In genomic region chr19:46961652-46962051, GRCm38 (mm10) we compare ENCODE assay signal across 7 mouse cellular contexts. TPM values are rescaled to one million over a fixed set of nuclear protein-coding genes. Genes with fewer than 3 reads are reported as not detected.
DNase-seq lines count a peak whose midpoint lies in the region; ATAC-seq and TF ChIP-seq lines count a peak whose summit lies in the region.

No protein-coding gene starts in this region.

- H3K4me2 ChIP-seq in limb, embryonic 11.5 days (ENCODE audit: low read depth, severe bottlenecking): peak overlapping the region; percentile 64
- peak overlapping the region; percentile 72 for H3K4me2 ChIP-seq in midbrain, embryonic 13.5 days (replicated peaks)

- no peaks in the 10 kb centered on the region for H3K9me3 ChIP-seq in embryonic facial prominence, embryonic 10.5 days
- no peaks in the 10 kb centered on the region for H3K9me3 ChIP-seq in limb, embryonic 11.5 days (ENCODE audit: control insufficient read depth, low read length)
- H3K9me3 ChIP-seq in midbrain, embryonic 13.5 days: no peaks in the 10 kb centered on the region

- ATAC-seq in limb, embryonic 11.5 days (ENCODE audit: insufficient number of reproducible peaks, low FRiP score, low TSS enrichment, low read depth): peak; percentile 81
- peak; percentile 95 for ATAC-seq in midbrain, embryonic 13.5 days

- H3K27me3 ChIP-seq in embryonic facial prominence, embryonic 10.5 days (replicated peaks; ENCODE audit: low read depth, poor library complexity, severe bottlenecking): no peaks in the 10 kb centered on the region
- no peaks in the 10 kb centered on the region for H3K27me3 ChIP-seq in limb, embryonic 11.5 days (ENCODE audit: control insufficient read depth, insufficient read depth, low read length)
- H3K27me3 ChIP-seq in midbrain, embryonic 13.5 days: no peaks in the 10 kb centered on the region
- no peaks in the 10 kb centered on the region for H3K27me3 ChIP-seq in small intestine, adult 2 months (ENCODE audit: control insufficient read depth, insufficient read depth, low read length)

- H3K9ac ChIP-seq in limb, embryonic 11.5 days (ENCODE audit: low read length): peak overlapping the region; percentile 90
- peak overlapping the region; percentile 93 for H3K9ac ChIP-seq in midbrain, embryonic 13.5 days (replicated peaks)

- peaks cover 42% of the 10 kb centered on the region for H3K4me1 ChIP-seq in embryonic facial prominence, embryonic 10.5 days
- peaks cover 7% of the 10 kb centered on the region; the same call in 1 of the 2 replicates for H3K4me1 ChIP-seq in limb, embryonic 11.5 days (ENCODE audit: control insufficient read depth, insufficient read depth, low read length)
- H3K4me1 ChIP-seq in midbrain, embryonic 13.5 days (replicated peaks): peaks cover 28% of the 10 kb centered on the region
- H3K4me1 ChIP-seq in small intestine, adult 2 months (ENCODE audit: control insufficient read depth, insufficient read depth, insufficient read length, low read length): 0 out of 2 replicates have a peak, but pooled peaks cover 2% of the 10 kb centered on the region

- peak overlapping the region; percentile 82 for H3K4me3 ChIP-seq in embryonic facial prominence, embryonic 10.5 days
- peak overlapping the region; percentile 74 for H3K4me3 ChIP-seq in limb, embryonic 11.5 days (ENCODE audit: low read depth, low read length)
- H3K4me3 ChIP-seq in midbrain, embryonic 13.5 days (replicated peaks): peak overlapping the region; percentile 78
- peak overlapping the region; percentile 99 for H3K4me3 ChIP-seq in small intestine, adult 2 months (ENCODE audit: low read depth, low read length)

- peak; percentile 75 for DNase-seq in adrenal gland, adult 8-10 months
- peak; percentile 89 for DNase-seq in embryonic facial prominence, embryonic 10.5 days (ENCODE audit: low spot score)
- DNase-seq in heart, adult 11 months: peak; percentile 99
- DNase-seq in kidney, adult 18-20 months: peak; percentile 79
- DNase-seq in limb, embryonic 11.5 days (ENCODE audit: low spot score): peak; percentile 90

- H3K27ac ChIP-seq in embryonic facial prominence, embryonic 10.5 days (replicated peaks): peak overlapping the region; percentile 96
- H3K27ac ChIP-seq in limb, embryonic 11.5 days (replicated peaks; ENCODE audit: low read depth, low read length): peak overlapping the region; percentile 96
- peak overlapping the region; percentile 99 for H3K27ac ChIP-seq in midbrain, embryonic 13.5 days
- peak overlapping the region; percentile 70; the same call in 1 of the 2 replicates for H3K27ac ChIP-seq in small intestine, adult 2 months (ENCODE audit: insufficient read depth, low read depth, low read length)

- TF ChIP-seq CTCF in small intestine, adult 2 months (IDR thresholded peaks at IDR 0.05; ENCODE audit: extremely low read depth, insufficient read length, insufficient replicate concordance, low read depth, low read length): no peak

- WGBS in embryonic facial prominence, embryonic 10.5 days: under 1% methylated on average over 36 of the region's 36 CpGs
- WGBS in limb, embryonic 11.5 days: under 1% methylated on average over 36 of the region's 36 CpGs
- WGBS in midbrain, embryonic 13.5 days: under 1% methylated on average over 36 of the region's 36 CpGs
- under 1% methylated on average over 36 of the region's 36 CpGs for WGBS in small intestine, adult 2 months

- TF ChIP-seq POLR2A in small intestine, adult 2 months (IDR thresholded peaks at IDR 0.05; ENCODE audit: low read depth, low read length): peak; percentile 19; the same call in 1 of the 2 replicates

- H3K36me3 ChIP-seq in embryonic facial prominence, embryonic 10.5 days (replicated peaks): 0 out of 2 replicates have a peak, but pooled peaks cover 2% of the 10 kb centered on the region
- no peaks in the 10 kb centered on the region for H3K36me3 ChIP-seq in limb, embryonic 11.5 days (ENCODE audit: control insufficient read depth, insufficient read depth, low read length)
- no peaks in the 10 kb centered on the region for H3K36me3 ChIP-seq in midbrain, embryonic 13.5 days
- H3K36me3 ChIP-seq in small intestine, adult 2 months (ENCODE audit: control insufficient read depth, insufficient read depth, low read length): no peaks in the 10 kb centered on the region

RNA-seq across cellular contexts. Expression of gene Ina, which starts 52.8 kb away (rescaled TPM):
- total RNA-seq in adrenal gland, adult 8-10 months (2022): 1 to 10 TPM; 6.1 to 9.9 (median 7.6) TPM
- polyA plus RNA-seq in embryonic facial prominence, embryonic 10.5 days (2016; fragmentation: Nextera tagmentation; extraction: Ambion mirVana): 24.3 and 28.3 TPM in 2 replicates
- 0.35 and 0.44 TPM in 2 replicates for polyA plus RNA-seq in limb, embryonic 11.5 days (2014; fragmentation: Nextera tagmentation; extraction: Ambion mirVana)
- 481 and 511 TPM in 2 replicates for polyA plus RNA-seq in midbrain, embryonic 13.5 days (2015; fragmentation: Nextera tagmentation; extraction: Ambion mirVana)
- 0.39 and 0.53 TPM in 2 replicates for polyA plus RNA-seq in small intestine, adult 2 months (2012; rRNA removed)

RNA-seq across cellular contexts. Expression of gene Nt5c2, which starts 53.3 kb away (rescaled TPM):
- 10 to 100 TPM; 44.2 to 83.0 (median 65.5) TPM for total RNA-seq in adrenal gland, adult 8-10 months (2022)
- polyA plus RNA-seq in embryonic facial prominence, embryonic 10.5 days (2016; fragmentation: Nextera tagmentation; extraction: Ambion mirVana): 73.7 and 74.1 TPM in 2 replicates
- 75.2 and 94.6 TPM in 2 replicates for polyA plus RNA-seq in limb, embryonic 11.5 days (2014; fragmentation: Nextera tagmentation; extraction: Ambion mirVana)
- polyA plus RNA-seq in midbrain, embryonic 13.5 days (2015; fragmentation: Nextera tagmentation; extraction: Ambion mirVana): 96.0 and 97.2 TPM in 2 replicates
- 4.4 and 6.1 TPM in 2 replicates for polyA plus RNA-seq in small intestine, adult 2 months (2012; rRNA removed)

Comparison
In these comparisons a context has a peak if more than half of its experiments do, and no peak if none do; other contexts are left out.
1. Peak in every context shown above with its lines: DNase-seq, ATAC-seq, H3K4me3 ChIP-seq and H3K27ac ChIP-seq.
2. RNA of gene Ina, which starts 52.8 kb away (polyA plus RNA-seq): 481 to 511 TPM in midbrain, embryonic 13.5 days; 24.3 to 28.3 TPM in embryonic facial prominence, embryonic 10.5 days, 0.39 to 0.53 TPM in small intestine, adult 2 months and 0.35 to 0.44 TPM in limb, embryonic 11.5 days; every median in the first group is over 10 times any median in the second.
3. RNA of gene Nt5c2, which starts 53.3 kb away (polyA plus RNA-seq): 96.0 to 97.2 TPM in midbrain, embryonic 13.5 days, 75.2 to 94.6 TPM in limb, embryonic 11.5 days and 73.7 to 74.1 TPM in embryonic facial prominence, embryonic 10.5 days; 4.4 to 6.1 TPM in small intestine, adult 2 months; every median in the first group is over 10 times any median in the second.